Mouse (Mus musculus): ENCODE measurements around the gene Lmf1. TPM values are rescaled to one million over a fixed set of nuclear protein-coding genes. Genes with fewer than 3 reads are reported as not detected.

Gene Lmf1
- polyA plus RNA-seq (2012; rRNA removed), result 10.7 and 12.7 TPM in 2 replicates

DNA sequence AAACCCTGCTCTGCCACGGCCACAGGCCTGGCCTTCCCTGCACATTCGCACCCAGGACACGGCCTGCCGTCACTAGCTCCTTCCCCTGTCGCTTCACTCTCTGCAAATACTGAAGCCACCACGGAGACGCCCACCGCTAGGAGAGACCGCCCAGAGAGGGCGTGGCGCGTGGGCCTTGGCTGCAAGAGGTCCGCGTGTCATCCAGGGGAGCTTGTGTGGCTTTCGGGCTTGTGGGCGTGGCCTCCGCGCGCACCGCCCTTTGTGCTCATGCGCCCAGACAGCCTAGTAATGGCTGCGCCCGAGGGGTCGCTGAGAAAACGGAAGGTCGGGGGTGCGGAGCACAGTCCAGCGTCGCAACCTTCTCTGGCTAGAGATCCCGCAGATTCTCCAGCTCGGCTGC lies at the start of gene Lmf1:
Gene Lmf1 (plus strand): TSS at position 166 of the 400 bp plus-strand sequence.

DNA sequence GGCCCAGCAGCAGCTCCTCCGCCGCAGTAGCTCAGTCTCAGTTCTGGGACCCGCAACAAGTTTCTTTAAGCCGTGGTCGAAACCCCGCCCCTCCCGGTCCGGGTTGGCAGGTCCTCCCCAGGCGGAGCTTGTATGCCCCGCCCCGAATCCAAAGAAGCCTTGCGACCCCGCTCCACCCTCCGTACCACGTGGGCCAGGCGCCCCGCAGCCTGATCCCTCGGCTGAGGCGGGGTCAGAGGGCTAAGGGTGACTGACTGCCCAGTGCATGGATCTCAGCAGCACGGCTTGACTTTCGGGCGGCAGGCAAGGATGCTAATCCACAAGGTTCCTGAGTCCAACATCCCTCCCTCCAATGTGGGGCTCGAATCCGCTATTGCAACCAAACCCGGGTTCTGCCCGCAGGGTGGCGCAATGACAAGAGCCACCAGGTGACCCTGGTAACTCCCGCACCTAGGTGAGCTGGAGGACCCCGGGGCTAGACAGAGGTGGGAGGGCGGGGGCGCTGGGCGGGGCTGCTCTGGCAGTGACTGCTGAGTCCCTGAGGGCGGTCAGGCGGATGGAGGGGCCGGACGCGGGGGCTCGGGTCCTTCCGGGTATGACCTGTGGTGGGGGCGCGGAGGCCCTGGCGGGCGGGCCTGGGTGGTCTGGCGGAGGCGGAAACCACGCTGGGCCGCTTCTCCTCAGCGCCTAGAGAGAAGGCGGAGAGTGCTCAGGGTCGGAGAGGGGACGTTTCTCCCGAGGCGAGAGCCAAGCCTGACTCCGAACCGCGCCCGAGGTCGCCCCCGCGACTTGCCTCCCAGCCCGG lies 8.0 kb upstream of the Lmf1 start, which contains the start of gene Sox8:
Gene Sox8 (minus strand): TSS at position 39 of the 805 bp plus-strand sequence.

Other genes starting within 250 kb of the Lmf1 start
- 0.11 TPM in 1 of 2 replicates, not detected in the other for gene Tpsab1, start 233.5 kb upstream of the Lmf1 start, polyA plus RNA-seq (2012; rRNA removed)
- gene Tpsb2, start 212.8 kb upstream of the Lmf1 start, polyA plus RNA-seq (2012; rRNA removed), result 0.64 and 1.6 TPM in 2 replicates
- 0.21 and 0.76 TPM in 2 replicates for gene Tpsg1, start 209.8 kb upstream of the Lmf1 start, polyA plus RNA-seq (2012; rRNA removed)
- 101 TPM in 2 replicates for gene Cacna1h, start 145.3 kb upstream of the Lmf1 start, polyA plus RNA-seq (2012; rRNA removed)
- gene Tekt4, start 124.5 kb upstream of the Lmf1 start, polyA plus RNA-seq (2012; rRNA removed), result 1.1 and 1.5 TPM in 2 replicates
- 0.15 TPM in 2 replicates for gene Sstr5, start 81.8 kb upstream of the Lmf1 start, polyA plus RNA-seq (2012; rRNA removed)
- gene Sox8, start 8.4 kb upstream of the Lmf1 start, polyA plus RNA-seq (2012; rRNA removed), result 11.4 and 14.6 TPM in 2 replicates
- gene Gng13, start 138.1 kb downstream of the Lmf1 start, polyA plus RNA-seq (2012; rRNA removed), result 1.1 and 2.1 TPM in 2 replicates
- gene Chtf18, start 148.3 kb downstream of the Lmf1 start, polyA plus RNA-seq (2012; rRNA removed), result 16.3 and 17.3 TPM in 2 replicates
- gene Rpusd1, start 148.6 kb downstream of the Lmf1 start, polyA plus RNA-seq (2012; rRNA removed), result 44.1 and 45.9 TPM in 2 replicates
- gene Mslnl, start 157.0 kb downstream of the Lmf1 start, polyA plus RNA-seq (2012; rRNA removed), result 0.11 and 0.15 TPM in 2 replicates
- 0.14 and 0.25 TPM in 2 replicates for gene Msln, start 175.3 kb downstream of the Lmf1 start, polyA plus RNA-seq (2012; rRNA removed)
- 25.3 and 26.7 TPM in 2 replicates for gene Narfl, start 194.7 kb downstream of the Lmf1 start, polyA plus RNA-seq (2012; rRNA removed)
- gene Haghl, start 206.6 kb downstream of the Lmf1 start, polyA plus RNA-seq (2012; rRNA removed), result 214 and 220 TPM in 2 replicates
- 0.04 and 0.11 TPM in 2 replicates for gene Ccdc78, start 207.5 kb downstream of the Lmf1 start, polyA plus RNA-seq (2012; rRNA removed)
- gene Fam173a, start 213.8 kb downstream of the Lmf1 start, polyA plus RNA-seq (2012; rRNA removed), result 106 and 110 TPM in 2 replicates
- gene AC134908.4, start 216.6 kb downstream of the Lmf1 start, polyA plus RNA-seq (2012; rRNA removed), result 0.18 TPM in 1 of 2 replicates, not detected in the other
- gene Metrn, start 218.1 kb downstream of the Lmf1 start, polyA plus RNA-seq (2012; rRNA removed), result 101 TPM in 2 replicates
- 64.6 and 64.7 TPM in 2 replicates for gene Fbxl16, start 230.0 kb downstream of the Lmf1 start, polyA plus RNA-seq (2012; rRNA removed)
- 48.6 and 49.3 TPM in 2 replicates for gene Wdr24, start 244.5 kb downstream of the Lmf1 start, polyA plus RNA-seq (2012; rRNA removed)
- 82.0 and 84.1 TPM in 2 replicates for gene Jmjd8, start 249.8 kb downstream of the Lmf1 start, polyA plus RNA-seq (2012; rRNA removed)

Measured in central nervous system, embryonic 14 days (tissue).